10 mouse cellular contexts compared by ENCODE assay signal in genomic region chr3:95139586-95140288, GRCm38 (mm10). TPM values are rescaled to one million over a fixed set of nuclear protein-coding genes. Genes with fewer than 3 reads are reported as not detected.
DNase-seq lines count a peak whose midpoint lies in the region; ATAC-seq and TF ChIP-seq lines count a peak whose summit lies in the region.
"Had no signal": no experiment of that assay in that cellular context is flagged by ENCODE, and none has a peak within 500 bp of the region (broad histone marks: within the 10 kb centered on the region; RNA-seq: fewer than 3 reads in every experiment).

No protein-coding gene starts in this region.

- H3K9ac ChIP-seq in midbrain, embryonic 11.5 days (ENCODE audit: low read length): no peak overlapping the region
- H3K9ac ChIP-seq in midbrain, embryonic 16.5 days (ENCODE audit: low read depth, low read length): no peak overlapping the region
- no peak overlapping the region for H3K9ac ChIP-seq in stomach, postnatal 0 days (ENCODE audit: low read length)
- H3K9ac ChIP-seq: midbrain, embryonic 13.5 days had no signal

- no peak for ATAC-seq in midbrain, embryonic 11.5 days (ENCODE audit: low FRiP score)
- no peak for ATAC-seq in midbrain, embryonic 16.5 days
- ATAC-seq in stomach, postnatal 0 days (ENCODE audit: low FRiP score, low TSS enrichment): no peak
- ATAC-seq: midbrain, embryonic 13.5 days had no signal

- peaks cover 7% of the 10 kb centered on the region; the same call in 1 of the 2 replicates for H3K4me1 ChIP-seq in midbrain, embryonic 11.5 days (ENCODE audit: control insufficient read depth, insufficient read depth, low read length)
- H3K4me1 ChIP-seq in midbrain, embryonic 16.5 days (ENCODE audit: control insufficient read depth, insufficient read depth, low read length): peaks cover 14% of the 10 kb centered on the region
- H3K4me1 ChIP-seq in stomach, postnatal 0 days (replicated peaks; ENCODE audit: control insufficient read depth, insufficient read depth): no peaks in the 10 kb centered on the region; the same call in 1 of the 2 replicates

- peak; percentile 96 for DNase-seq in heart, adult 11 months
- DNase-seq in heart, adult 9 months (ENCODE audit: low spot score in 2 of 2): no peak
- peak; percentile 72 for DNase-seq in midbrain, embryonic 11.5 days (ENCODE audit: low spot score, missing footprints)
- peak; percentile 16 for DNase-seq in induced T-regulatory cell, adult 2 months (ENCODE audit: low read depth)
- no peak for DNase-seq in stomach, postnatal 0 days (ENCODE audit: low spot score)
- no peak for DNase-seq in urinary bladder, postnatal 25 days (ENCODE audit: low spot score)
- no peak for DNase-seq in ovary, postnatal 36 days (ENCODE audit: low spot score)
- DNase-seq: layer of hippocampus, postnatal 36 days had no signal

- H3K36me3 ChIP-seq in midbrain, embryonic 11.5 days (ENCODE audit: control insufficient read depth, insufficient read depth, low read length): peaks cover 2% of the 10 kb centered on the region; the same call in 1 of the 2 replicates
- peaks cover 7% of the 10 kb centered on the region; the same call in 1 of the 2 replicates for H3K36me3 ChIP-seq in midbrain, embryonic 16.5 days (ENCODE audit: control insufficient read depth, insufficient read depth, low read length)
- 0 out of 2 replicates have a peak, but pooled peaks cover 7% of the 10 kb centered on the region for H3K36me3 ChIP-seq in stomach, postnatal 0 days (ENCODE audit: control insufficient read depth, insufficient read depth, low read length)

- no peak for TF ChIP-seq EP300 in stomach, postnatal 0 days (optimal IDR thresholded peaks at IDR 0.05)

- no peak overlapping the region for H3K4me2 ChIP-seq in midbrain, embryonic 11.5 days
- no peak overlapping the region for H3K4me2 ChIP-seq in midbrain, embryonic 16.5 days (ENCODE audit: low read length)
- H3K4me2 ChIP-seq in stomach, postnatal 0 days (replicated peaks; ENCODE audit: low read depth): no peak overlapping the region
- H3K4me2 ChIP-seq: midbrain, embryonic 13.5 days had no signal

- H3K27me3 ChIP-seq in midbrain, embryonic 11.5 days (ENCODE audit: control insufficient read depth, insufficient read depth, low read length): no peaks in the 10 kb centered on the region
- H3K27me3 ChIP-seq in midbrain, embryonic 16.5 days (ENCODE audit: control insufficient read depth, insufficient read depth, low read depth, low read length): no peaks in the 10 kb centered on the region
- H3K27me3 ChIP-seq in stomach, postnatal 0 days (ENCODE audit: control insufficient read depth, insufficient read depth, low read length): no peaks in the 10 kb centered on the region
- H3K27me3 ChIP-seq: midbrain, embryonic 13.5 days had no signal

- TF ChIP-seq CTCF in stomach, postnatal 0 days (IDR thresholded peaks at IDR 0.05; ENCODE audit: low read depth): no peak

- 77% methylated on average over 25 of the region's 25 CpGs for WGBS in midbrain, embryonic 11.5 days
- WGBS in midbrain, embryonic 16.5 days: 70% methylated on average over 25 of the region's 25 CpGs
- 70% methylated on average over 25 of the region's 25 CpGs for WGBS in stomach, postnatal 0 days

- H3K4me3 ChIP-seq in midbrain, embryonic 11.5 days (ENCODE audit: low read depth, low read length): no peak overlapping the region
- no peak overlapping the region for H3K4me3 ChIP-seq in midbrain, embryonic 16.5 days (ENCODE audit: low read depth, low read length)
- H3K4me3 ChIP-seq in stomach, postnatal 0 days (ENCODE audit: low read depth, low read length): no peak overlapping the region
- H3K4me3 ChIP-seq: midbrain, embryonic 13.5 days had no signal

- no peaks in the 10 kb centered on the region for H3K9me3 ChIP-seq in midbrain, embryonic 11.5 days (ENCODE audit: control insufficient read depth, low read length)
- no peaks in the 10 kb centered on the region for H3K9me3 ChIP-seq in midbrain, embryonic 16.5 days (replicated peaks; ENCODE audit: control insufficient read depth, low read length, poor library complexity, severe bottlenecking)
- no peaks in the 10 kb centered on the region for H3K9me3 ChIP-seq in stomach, postnatal 0 days (ENCODE audit: control insufficient read depth, low read length)
- H3K9me3 ChIP-seq: midbrain, embryonic 13.5 days had no signal

- no peak overlapping the region for H3K27ac ChIP-seq in midbrain, embryonic 11.5 days (ENCODE audit: low read depth, low read length)
- no peak overlapping the region for H3K27ac ChIP-seq in midbrain, embryonic 16.5 days (ENCODE audit: low read length)
- 0 out of 2 replicates have a peak overlapping the region, but pooled peaks have one; percentile 8 for H3K27ac ChIP-seq in stomach, postnatal 0 days (replicated peaks)
- H3K27ac ChIP-seq: midbrain, embryonic 13.5 days had no signal

RNA-seq across cellular contexts. Expression of gene Tnfaip8l2, which starts 2.4 kb away (rescaled TPM):
- 2.2 and 2.9 TPM in 2 replicates for polyA plus RNA-seq in midbrain, embryonic 11.5 days (2014; fragmentation: Nextera tagmentation; extraction: Ambion mirVana)
- polyA plus RNA-seq in midbrain, embryonic 16.5 days (2015; fragmentation: Nextera tagmentation; extraction: Ambion mirVana): 2.6 and 3.2 TPM in 2 replicates
- 5.0 and 5.3 TPM in 2 replicates for polyA plus RNA-seq in stomach, postnatal 0 days (2015; fragmentation: Nextera tagmentation; extraction: Ambion mirVana)

RNA-seq across cellular contexts. Expression of gene Lysmd1, which starts 5.8 kb away (rescaled TPM):
- 16.1 and 17.4 TPM in 2 replicates for polyA plus RNA-seq in midbrain, embryonic 11.5 days (2014; fragmentation: Nextera tagmentation; extraction: Ambion mirVana)
- polyA plus RNA-seq in midbrain, embryonic 16.5 days (2015; fragmentation: Nextera tagmentation; extraction: Ambion mirVana): 53.8 and 57.6 TPM in 2 replicates
- polyA plus RNA-seq in stomach, postnatal 0 days (2015; fragmentation: Nextera tagmentation; extraction: Ambion mirVana): 9.6 and 10.1 TPM in 2 replicates

RNA-seq across cellular contexts. Expression of gene Scnm1, which starts 5.9 kb away (rescaled TPM):
- polyA plus RNA-seq in midbrain, embryonic 11.5 days (2014; fragmentation: Nextera tagmentation; extraction: Ambion mirVana): 84.9 and 86.3 TPM in 2 replicates
- polyA plus RNA-seq in midbrain, embryonic 16.5 days (2015; fragmentation: Nextera tagmentation; extraction: Ambion mirVana): 79.5 and 79.8 TPM in 2 replicates
- polyA plus RNA-seq in stomach, postnatal 0 days (2015; fragmentation: Nextera tagmentation; extraction: Ambion mirVana): 39.5 and 42.9 TPM in 2 replicates

RNA-seq across cellular contexts. Expression of gene Tmod4, which starts 15.5 kb away (rescaled TPM):
- 0.97 TPM in 1 of 2 replicates, not detected in the other for polyA plus RNA-seq in midbrain, embryonic 11.5 days (2014; fragmentation: Nextera tagmentation; extraction: Ambion mirVana)
- polyA plus RNA-seq in midbrain, embryonic 16.5 days (2015; fragmentation: Nextera tagmentation; extraction: Ambion mirVana): 1.1 TPM in 2 replicates
- polyA plus RNA-seq in stomach, postnatal 0 days (2015; fragmentation: Nextera tagmentation; extraction: Ambion mirVana): 0.70 and 1.0 TPM in 2 replicates

RNA-seq across cellular contexts. Expression of gene Sema6c, which starts 20.5 kb away (rescaled TPM):
- 14.1 and 17.8 TPM in 2 replicates for polyA plus RNA-seq in midbrain, embryonic 11.5 days (2014; fragmentation: Nextera tagmentation; extraction: Ambion mirVana)
- polyA plus RNA-seq in midbrain, embryonic 16.5 days (2015; fragmentation: Nextera tagmentation; extraction: Ambion mirVana): 18.9 and 20.9 TPM in 2 replicates
- 1.7 and 2.2 TPM in 2 replicates for polyA plus RNA-seq in stomach, postnatal 0 days (2015; fragmentation: Nextera tagmentation; extraction: Ambion mirVana)

Comparison
In these comparisons a context has a peak if more than half of its experiments do, and no peak if none do; other contexts are left out.
1. DNase-seq: peak in heart, adult 11 months (single experiment), midbrain, embryonic 11.5 days (single experiment) and induced T-regulatory cell, adult 2 months (single experiment); none in heart, adult 9 months (0 of 2), stomach, postnatal 0 days (single experiment), urinary bladder, postnatal 25 days (single experiment) and ovary, postnatal 36 days (single experiment).